In genomic region chr16:7147884-7148283, GRCm38 (mm10) we compare ENCODE assay signal across 18 mouse cellular contexts.
DNase-seq lines count a peak whose midpoint lies in the region; ATAC-seq and TF ChIP-seq lines count a peak whose summit lies in the region.
"Had no signal": no experiment of that assay in that cellular context is flagged by ENCODE, and none has a peak within 500 bp of the region (broad histone marks: within the 10 kb centered on the region; RNA-seq: fewer than 3 reads in every experiment).

No protein-coding gene starts in this region.

- no peaks in the 10 kb centered on the region for H3K79me2 ChIP-seq in heart, adult 2 months (replicated peaks; ENCODE audit: control insufficient read depth, insufficient read depth, low read length)

- peaks cover 2% of the 10 kb centered on the region for H3K36me3 ChIP-seq in heart, adult 2 months (ENCODE audit: control insufficient read depth, insufficient read depth, low read length)
- no peaks in the 10 kb centered on the region for H3K36me3 ChIP-seq in midbrain, embryonic 13.5 days
- no peaks in the 10 kb centered on the region for H3K36me3 ChIP-seq in midbrain, embryonic 15.5 days (replicated peaks)
- H3K36me3 ChIP-seq: embryonic facial prominence, embryonic 15.5 days; intestine, embryonic 15.5 days had no signal

- no peaks in the 10 kb centered on the region for H3K27me3 ChIP-seq in heart, adult 2 months (ENCODE audit: control insufficient read depth, insufficient read depth, low read length)
- H3K27me3 ChIP-seq in midbrain, embryonic 13.5 days = no peaks in the 10 kb centered on the region
- H3K27me3 ChIP-seq in midbrain, embryonic 15.5 days (replicated peaks) = no peaks in the 10 kb centered on the region
- H3K27me3 ChIP-seq: embryonic facial prominence, embryonic 15.5 days; intestine, embryonic 15.5 days had no signal

- 76% methylated on average over 2 of the region's 2 CpGs for WGBS in heart, adult 2 months
- 66% methylated on average over 2 of the region's 2 CpGs for WGBS in midbrain, embryonic 13.5 days
- 61% methylated on average over 2 of the region's 2 CpGs for WGBS in midbrain, embryonic 15.5 days

- TF ChIP-seq POLR2A in heart, adult 2 months (IDR thresholded peaks at IDR 0.05; ENCODE audit: insufficient read depth, low read depth, low read length) = no peak

- no peak for TF ChIP-seq CTCF in heart, adult 2 months (IDR thresholded peaks at IDR 0.05)

- H3K9me3 ChIP-seq in midbrain, embryonic 13.5 days = no peaks in the 10 kb centered on the region
- no peaks in the 10 kb centered on the region for H3K9me3 ChIP-seq in midbrain, embryonic 15.5 days
- H3K9me3 ChIP-seq: embryonic facial prominence, embryonic 15.5 days; intestine, embryonic 15.5 days had no signal

- peak; percentile 24 to 26 for DNase-seq in heart, adult 2 months
- no peak for DNase-seq in heart, postnatal 25 days (ENCODE audit: low spot score)
- peak; percentile 41 for DNase-seq in cerebellum, adult 9-10 months
- DNase-seq in cerebellum, postnatal 36 days = peak; percentile 39 to 53
- DNase-seq in T-cell, adult 2 months (ENCODE audit: low spot score) = no peak
- DNase-seq: adrenal gland, postnatal 14 days; gastrocnemius, postnatal 14 days; layer of hippocampus, postnatal 36 days; lung, embryonic 14.5 days; right cerebral cortex, postnatal 25 days; thymus, postnatal 25 days had no signal

- no peak overlapping the region for H3K4me3 ChIP-seq in heart, adult 2 months
- H3K4me3 ChIP-seq in midbrain, embryonic 13.5 days (replicated peaks) = no peak overlapping the region
- no peak overlapping the region for H3K4me3 ChIP-seq in midbrain, embryonic 15.5 days
- H3K4me3 ChIP-seq: embryonic facial prominence, embryonic 15.5 days; intestine, embryonic 15.5 days had no signal

- H3K27ac ChIP-seq in heart, adult 2 months = no peak overlapping the region
- H3K27ac ChIP-seq in midbrain, embryonic 13.5 days = 0 out of 2 replicates have a peak overlapping the region, but pooled peaks have one; percentile 75
- H3K27ac ChIP-seq in midbrain, embryonic 15.5 days = no peak overlapping the region
- H3K27ac ChIP-seq: embryonic facial prominence, embryonic 15.5 days; intestine, embryonic 15.5 days; macrophage had no signal

- H3K4me1 ChIP-seq in heart, adult 2 months (ENCODE audit: control insufficient read depth, insufficient read depth, low read length) = peaks cover 9% of the 10 kb centered on the region
- peaks cover 65% of the 10 kb centered on the region for H3K4me1 ChIP-seq in midbrain, embryonic 13.5 days (replicated peaks)
- peaks cover 57% of the 10 kb centered on the region for H3K4me1 ChIP-seq in midbrain, embryonic 15.5 days

- no peak overlapping the region for H3K9ac ChIP-seq in heart, adult 2 months (ENCODE audit: low read depth, low read length)
- 0 out of 2 replicates have a peak overlapping the region, but pooled peaks have one; percentile 23 for H3K9ac ChIP-seq in midbrain, embryonic 13.5 days (replicated peaks)
- H3K9ac ChIP-seq in midbrain, embryonic 15.5 days = no peak overlapping the region
- H3K9ac ChIP-seq: embryonic facial prominence, embryonic 15.5 days; intestine, embryonic 15.5 days; lung, embryonic 14.5 days had no signal

- ATAC-seq in midbrain, embryonic 13.5 days = no peak
- ATAC-seq in midbrain, embryonic 15.5 days (replicated peaks) = no peak
- ATAC-seq: activated CD4-positive, CD25-positive, alpha-beta regulatory T cell, adult 4 months; intestine, embryonic 15.5 days had no signal

- intact Hi-C loops in heart, adult 2 months (cut with DNase I) = no loop called here
- intact Hi-C loops in heart, postnatal 25 days (cut with DNase I) = no loop called here

- TF ChIP-seq EP300 in heart, adult 2 months (IDR thresholded peaks at IDR 0.05; ENCODE audit: insufficient read depth, low read depth, low read length) = no peak

- no peak overlapping the region for H3K4me2 ChIP-seq in midbrain, embryonic 13.5 days (replicated peaks)
- no peak overlapping the region for H3K4me2 ChIP-seq in midbrain, embryonic 15.5 days
- H3K4me2 ChIP-seq: embryonic facial prominence, embryonic 15.5 days; heart, embryonic 11.5 days; intestine, embryonic 15.5 days; lung, embryonic 14.5 days had no signal

Comparison
In these comparisons a context has a peak if more than half of its experiments do, and no peak if none do; other contexts are left out.
1. DNase-seq: peak in heart, adult 2 months (2 of 2), cerebellum, adult 9-10 months (single experiment) and cerebellum, postnatal 36 days (2 of 2); none in heart, postnatal 25 days (single experiment) and T-cell, adult 2 months (single experiment).